Mouse (Mus musculus): ENCODE results near the gene Ppp1r15b.

Ppp1r15b gene

GRCm38 (mm10) chr1:133130638-133131560, at the start of gene Ppp1r15b:
Gene Ppp1r15b, plus strand, starts transcription at chr1:133131143.
- peak; percentile 95 for DNase-seq (ENCODE audit: low spot score)

GRCm38 (mm10) chr1:133083003-133083546, 47.9 kb upstream of the Ppp1r15b start:
- no peak for DNase-seq (ENCODE audit: low spot score)

- no peak for DNase-seq (ENCODE audit: low spot score)
Measured at GRCm38 (mm10) chr1:133083942-133084625, 46.9 kb upstream of the Ppp1r15b start.

- DNase-seq (ENCODE audit: low spot score), result no peak
Measured at GRCm38 (mm10) chr1:133084708-133085416, 46.1 kb upstream of the Ppp1r15b start.

- DNase-seq (ENCODE audit: low spot score), result no peak
Measured at GRCm38 (mm10) chr1:133085417-133085742, 45.6 kb upstream of the Ppp1r15b start.

GRCm38 (mm10) chr1:133086804-133087203, 44.1 kb upstream of the Ppp1r15b start:
- no peak for DNase-seq (ENCODE audit: low spot score)

GRCm38 (mm10) chr1:133087206-133087905, 43.6 kb upstream of the Ppp1r15b start:
- peak; percentile 76 for DNase-seq (ENCODE audit: low spot score)

GRCm38 (mm10) chr1:133088196-133088595, 42.7 kb upstream of the Ppp1r15b start:
- DNase-seq (ENCODE audit: low spot score), result no peak

GRCm38 (mm10) chr1:133089415-133089814, 41.5 kb upstream of the Ppp1r15b start:
- DNase-seq (ENCODE audit: low spot score), result no peak

GRCm38 (mm10) chr1:133090641-133091040, 40.3 kb upstream of the Ppp1r15b start:
- DNase-seq (ENCODE audit: low spot score), result no peak

- DNase-seq (ENCODE audit: low spot score), result no peak
Measured at GRCm38 (mm10) chr1:133091483-133091882, 39.5 kb upstream of the Ppp1r15b start.

- no peak for DNase-seq (ENCODE audit: low spot score)
Measured at GRCm38 (mm10) chr1:133093719-133094118, 37.2 kb upstream of the Ppp1r15b start.

- peak; percentile 85 for DNase-seq (ENCODE audit: low spot score)
Measured at GRCm38 (mm10) chr1:133100980-133101798, 29.8 kb upstream of the Ppp1r15b start.

- DNase-seq (ENCODE audit: low spot score), result no peak
Measured at GRCm38 (mm10) chr1:133102108-133102507, 28.8 kb upstream of the Ppp1r15b start.

GRCm38 (mm10) chr1:133103315-133103714, 27.6 kb upstream of the Ppp1r15b start:
- no peak for DNase-seq (ENCODE audit: low spot score)

- no peak for DNase-seq (ENCODE audit: low spot score)
Measured at GRCm38 (mm10) chr1:133103871-133104270, 27.1 kb upstream of the Ppp1r15b start.

GRCm38 (mm10) chr1:133116108-133116507, 14.8 kb upstream of the Ppp1r15b start:
- no peak for DNase-seq (ENCODE audit: low spot score)

GRCm38 (mm10) chr1:133118127-133118526, 12.8 kb upstream of the Ppp1r15b start:
- DNase-seq (ENCODE audit: low spot score), result no peak

GRCm38 (mm10) chr1:133118844-133119243, 12.1 kb upstream of the Ppp1r15b start:
- DNase-seq (ENCODE audit: low spot score), result no peak

GRCm38 (mm10) chr1:133119931-133120712, 10.8 kb upstream of the Ppp1r15b start:
- DNase-seq (ENCODE audit: low spot score), result no peak
